Mouse (Mus musculus) forelimb bud, embryonic 11.5 days (tissue): ENCODE data around the gene Efna1.
A peak's percentile ranks its signal among the peaks of the same experiment; 100 is the strongest.

Experiments used
- DNase-seq: peaks from one replicate; pipeline ENCODE4 v3.0.0-alpha.2; 2012; ENCODE audit warnings: low read depth, low spot score

Efna1 gene

GRCm38 (mm10) chr3:89280606-89281511 is at the start of gene Efna1:
Gene Efna1 (minus strand): TSS chr3:89281142.
- no peak for DNase-seq

GRCm38 (mm10) chr3:89330346-89330745 is 49.4 kb upstream of the Efna1 start:
- no peak for DNase-seq

GRCm38 (mm10) chr3:89328623-89329022 is 47.7 kb upstream of the Efna1 start:
- DNase-seq, result no peak

GRCm38 (mm10) chr3:89327371-89327870 is 46.5 kb upstream of the Efna1 start:
- no peak for DNase-seq

GRCm38 (mm10) chr3:89325882-89326281 is 44.9 kb upstream of the Efna1 start:
- DNase-seq, result no peak

- peak; percentile 82 for DNase-seq
These were observed 41.7 kb upstream of the Efna1 start, which contains the start of gene Efna3 for GRCm38 (mm10) chr3:89322514-89323165. Gene Efna3 (minus strand): TSS chr3:89322965.

- DNase-seq, result no peak
These were observed 41.2 kb upstream of the Efna1 start for GRCm38 (mm10) chr3:89322131-89322500.

GRCm38 (mm10) chr3:89321183-89322130 is 40.5 kb upstream of the Efna1 start:
- no peak for DNase-seq

- DNase-seq, result peak; percentile 85
These were observed 39.7 kb upstream of the Efna1 start for GRCm38 (mm10) chr3:89320581-89321182.

GRCm38 (mm10) chr3:89319591-89320350 is 38.8 kb upstream of the Efna1 start:
- no peak for DNase-seq

GRCm38 (mm10) chr3:89318971-89319590 is 38.1 kb upstream of the Efna1 start:
- no peak for DNase-seq

- DNase-seq, result no peak
These were observed 37.4 kb upstream of the Efna1 start for GRCm38 (mm10) chr3:89318316-89318715.

GRCm38 (mm10) chr3:89317246-89317645 is 36.3 kb upstream of the Efna1 start:
- no peak for DNase-seq

- peak; percentile 94 for DNase-seq
These were observed 35.9 kb upstream of the Efna1 start for GRCm38 (mm10) chr3:89316833-89317232.

GRCm38 (mm10) chr3:89315930-89316831 is 35.2 kb upstream of the Efna1 start:
- DNase-seq, result no peak

GRCm38 (mm10) chr3:89315195-89315929 is 34.4 kb upstream of the Efna1 start:
- peak; percentile 83 for DNase-seq

GRCm38 (mm10) chr3:89314791-89315190 is 33.8 kb upstream of the Efna1 start:
- DNase-seq, result no peak

GRCm38 (mm10) chr3:89314340-89314739 is 33.4 kb upstream of the Efna1 start:
- DNase-seq, result no peak
